Mouse (Mus musculus): ENCODE measurements at regions not wholly inside any gene's neighbourhood (a gene's known extent, or its start where the extent isn't known, plus 50 kb on each side); places are given as distances from the start of the nearest gene placed in this dataset.

- DNase-seq: no peak
These were observed 63.6 kb upstream of the Runx1 start for GRCm38 (mm10) chr16:92889537-92889936.

GRCm38 (mm10) chr16:92886226-92886625, 60.3 kb upstream of the Runx1 start:
- no peak for DNase-seq

GRCm38 (mm10) chr16:92883821-92884272, 57.9 kb upstream of the Runx1 start:
- DNase-seq: no peak

GRCm38 (mm10) chr16:92880356-92881043, 54.6 kb upstream of the Runx1 start:
- DNase-seq: no peak

DNA sequence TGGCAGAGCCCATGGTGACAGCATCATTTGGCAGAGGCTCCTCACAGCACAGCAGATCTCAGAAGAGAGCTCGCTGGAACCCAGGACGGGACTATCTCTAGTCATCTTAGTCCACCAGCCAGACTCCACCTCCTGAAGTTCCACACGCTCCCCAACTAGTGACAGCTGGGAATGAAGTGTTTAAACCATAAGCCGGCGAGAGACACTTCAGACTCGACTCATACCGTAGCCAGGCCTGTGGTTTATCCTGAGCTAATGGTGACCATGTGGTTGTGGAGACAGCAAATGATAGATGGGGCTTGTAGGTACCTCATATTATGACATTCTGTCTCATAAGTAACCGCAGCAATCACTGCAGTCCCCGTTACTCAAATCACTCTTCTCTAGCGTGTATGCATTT, 52.1 kb upstream of the Runx1 start:
- no peak for DNase-seq
